Mouse (Mus musculus): ENCODE measurements around the gene Galnt2.

The Galnt2 gene

DNA sequence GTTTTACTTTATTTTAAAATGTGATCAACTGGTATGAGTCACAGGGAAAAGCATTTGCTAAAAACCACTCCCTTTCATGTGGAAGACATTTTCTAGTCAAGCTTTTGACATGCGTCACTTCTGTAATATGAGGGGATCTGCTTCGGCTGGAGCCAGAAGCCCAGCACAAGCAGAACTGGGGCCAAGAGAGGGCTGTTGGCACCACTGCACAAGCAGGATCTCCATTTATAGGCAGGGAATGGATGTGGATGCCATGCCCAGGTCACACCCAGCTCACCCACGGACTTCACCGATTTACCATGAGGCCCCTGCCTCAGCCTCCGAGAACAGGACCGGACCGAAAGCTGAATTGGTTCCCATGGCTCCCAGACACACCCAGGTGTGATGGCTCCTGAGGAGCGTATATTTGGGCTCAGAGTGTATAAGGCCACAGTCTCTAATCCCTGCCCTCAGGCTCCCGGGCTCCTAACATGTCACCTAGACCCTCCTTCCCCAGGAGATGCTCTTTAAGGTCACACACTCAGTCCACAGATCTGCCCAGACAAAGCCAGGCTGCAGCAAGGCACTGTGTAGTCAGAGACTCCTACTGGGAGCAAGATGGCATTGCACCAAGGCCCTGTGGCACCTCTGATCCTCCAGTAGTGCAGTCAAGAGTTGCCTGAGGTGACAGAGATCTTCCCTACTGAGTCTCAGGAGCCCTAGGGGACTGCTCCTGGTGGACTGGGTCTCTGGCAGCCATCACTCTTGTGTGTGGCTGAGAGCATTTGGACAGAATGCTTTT, 59.9 kb downstream of the Galnt2 start:
- DNase-seq (ENCODE audit: low spot score in 2 of 2) = no peak

DNA sequence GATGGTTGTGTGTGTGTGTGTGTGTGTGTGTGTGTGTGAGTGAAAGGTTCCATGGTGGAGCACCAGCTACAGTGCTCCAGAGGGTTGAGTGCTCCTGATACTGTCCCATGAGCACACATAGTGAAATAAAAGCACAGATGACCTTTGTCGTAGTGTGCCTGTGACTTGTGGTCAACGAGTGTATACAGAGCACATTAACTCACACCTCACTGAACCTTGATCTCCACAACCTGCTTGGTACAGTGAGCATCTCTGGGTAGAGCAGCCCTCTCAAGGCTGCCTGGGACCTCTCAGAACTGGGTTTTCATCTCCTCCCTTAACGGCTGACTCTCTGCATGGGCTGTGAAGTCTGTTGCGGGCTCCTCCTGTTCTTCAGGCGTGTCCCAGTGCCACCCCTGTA, 60.5 kb downstream of the Galnt2 start:
- DNase-seq (ENCODE audit: low spot score in 2 of 2) = no peak

DNA sequence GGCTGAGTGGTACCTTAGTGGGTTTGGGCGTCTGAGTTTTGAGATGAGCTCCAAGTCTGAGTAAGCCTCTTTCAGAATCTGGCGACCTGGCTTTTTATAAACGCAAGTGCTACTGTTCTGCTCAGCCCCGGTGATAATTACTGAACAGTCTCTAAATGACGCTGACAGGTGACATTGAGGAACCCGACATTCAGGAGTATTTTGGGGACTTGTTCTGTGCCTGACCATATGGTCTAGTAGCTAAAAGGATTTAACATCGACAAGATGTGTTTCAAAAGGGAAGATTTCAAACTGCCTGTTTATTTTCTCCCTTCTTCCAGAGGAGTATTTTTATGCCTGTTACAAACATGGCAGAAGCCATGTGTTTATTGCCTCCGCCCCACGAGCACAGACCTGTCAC, 61.8 kb downstream of the Galnt2 start:
- no peak for DNase-seq (ENCODE audit: low spot score in 2 of 2)

DNA sequence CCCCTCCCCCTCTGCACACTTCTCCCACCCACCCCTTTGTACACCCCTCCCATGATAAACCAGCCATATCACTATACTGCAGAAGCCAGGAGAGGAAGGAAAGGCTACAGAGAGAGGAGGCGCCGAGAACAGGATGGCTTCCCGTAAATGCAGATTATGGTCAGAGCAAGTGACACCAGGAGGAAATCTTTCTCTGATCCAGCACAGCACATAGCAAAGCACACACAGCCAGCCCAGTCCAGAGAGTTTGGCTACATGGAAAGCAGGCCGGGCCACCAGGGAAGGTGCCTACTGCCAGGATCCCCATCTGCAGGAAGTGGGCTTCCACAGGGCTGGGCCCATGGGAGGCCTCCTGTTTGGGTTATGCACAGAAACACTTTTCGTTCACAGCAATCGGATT, 63.2 kb downstream of the Galnt2 start:
- DNase-seq (ENCODE audit: low spot score in 2 of 2) = no peak

DNA sequence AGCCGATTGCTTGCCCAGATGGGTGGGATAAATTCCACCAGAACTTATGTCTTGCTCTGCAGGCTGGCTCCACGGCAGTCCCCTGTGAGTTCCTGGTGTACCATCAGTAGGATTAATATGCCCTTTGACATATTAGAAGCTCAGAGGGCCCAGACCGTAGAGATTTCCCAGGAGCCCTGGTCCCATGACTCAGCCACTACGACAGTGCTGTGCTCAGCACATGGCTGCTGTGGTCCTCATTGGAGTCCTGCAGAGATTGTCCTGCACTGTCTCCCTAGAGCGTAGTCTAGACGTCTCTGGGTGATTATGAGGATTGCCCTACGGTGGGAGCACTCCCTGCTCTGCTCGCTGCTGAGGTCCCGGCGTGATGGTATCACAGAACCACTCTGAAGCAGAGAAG, 63.7 kb downstream of the Galnt2 start:
- DNase-seq (ENCODE audit: low spot score in 2 of 2) = no peak

DNA sequence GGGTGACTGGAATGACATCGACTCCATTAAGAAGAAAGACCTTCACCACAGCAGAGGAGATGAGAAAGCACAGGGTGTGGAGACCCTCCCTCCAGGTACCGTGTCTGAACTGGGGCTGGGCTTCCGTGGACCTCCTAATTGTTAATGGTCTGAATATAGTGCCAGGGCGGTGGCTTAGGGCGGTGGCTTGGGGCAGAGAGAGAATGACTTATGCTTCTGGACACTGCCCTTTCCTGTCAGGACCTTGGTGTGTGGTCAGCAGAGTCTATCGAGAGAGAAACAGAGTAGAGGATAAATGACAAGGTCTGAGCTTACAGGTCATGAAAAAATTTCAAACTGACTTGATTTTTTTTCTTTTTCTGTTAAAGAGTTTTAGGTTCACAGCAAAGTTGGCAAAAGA, 64.2 kb downstream of the Galnt2 start:
- no peak for DNase-seq (ENCODE audit: low spot score in 2 of 2)

DNA sequence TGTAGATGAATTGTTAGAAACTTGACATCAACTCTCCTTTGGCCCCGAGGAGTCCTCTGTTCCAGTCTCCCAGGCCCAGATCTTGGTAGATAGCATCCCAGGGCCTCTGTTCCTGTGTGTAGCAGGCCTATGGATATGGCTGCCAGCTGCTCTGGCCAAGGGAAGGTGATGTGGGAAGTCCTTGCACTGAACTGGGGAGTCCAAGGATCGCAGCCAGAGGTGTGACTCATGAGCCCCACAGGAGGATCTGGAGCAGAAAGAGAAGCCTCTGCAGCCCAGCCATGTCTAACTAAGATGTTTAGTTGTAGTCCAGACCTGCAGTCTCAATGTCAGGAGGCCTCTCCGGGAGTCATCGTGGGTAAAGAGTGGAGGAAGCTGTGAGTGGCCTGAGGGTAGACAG, 70.3 kb downstream of the Galnt2 start:
- DNase-seq (ENCODE audit: low spot score in 2 of 2) = no peak

DNA sequence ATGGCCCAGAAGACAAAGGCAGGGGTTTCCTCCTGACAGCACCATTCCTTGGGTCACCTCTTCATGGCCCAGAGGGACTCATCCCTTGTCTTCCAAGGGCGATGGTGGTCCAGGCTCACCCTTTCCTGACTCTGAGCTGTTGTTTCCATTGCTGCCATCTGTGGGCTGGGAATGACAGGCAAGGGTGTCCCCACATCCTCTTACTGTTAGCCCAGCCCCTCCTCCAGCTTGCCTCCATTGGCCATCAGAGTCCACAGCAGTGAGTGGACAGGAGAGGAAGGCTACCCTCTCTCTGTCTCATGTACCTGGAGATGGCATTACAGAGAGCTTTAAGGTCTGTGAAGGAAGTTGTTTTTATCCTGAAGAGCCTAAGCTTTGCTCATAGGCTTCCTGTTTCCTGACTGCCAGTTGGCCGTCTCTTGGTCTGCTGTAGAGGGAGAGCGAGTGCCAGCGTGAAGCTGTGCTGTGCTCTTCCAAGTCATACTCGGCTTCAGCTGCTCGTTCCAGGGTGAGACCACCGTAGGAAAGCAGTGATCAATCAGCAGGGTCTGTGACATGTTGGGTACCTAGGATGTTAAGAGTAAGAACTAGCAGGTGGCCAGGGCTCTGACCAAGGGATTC, 70.9 kb downstream of the Galnt2 start:
- DNase-seq (ENCODE audit: low spot score in 2 of 2) = no peak

DNA sequence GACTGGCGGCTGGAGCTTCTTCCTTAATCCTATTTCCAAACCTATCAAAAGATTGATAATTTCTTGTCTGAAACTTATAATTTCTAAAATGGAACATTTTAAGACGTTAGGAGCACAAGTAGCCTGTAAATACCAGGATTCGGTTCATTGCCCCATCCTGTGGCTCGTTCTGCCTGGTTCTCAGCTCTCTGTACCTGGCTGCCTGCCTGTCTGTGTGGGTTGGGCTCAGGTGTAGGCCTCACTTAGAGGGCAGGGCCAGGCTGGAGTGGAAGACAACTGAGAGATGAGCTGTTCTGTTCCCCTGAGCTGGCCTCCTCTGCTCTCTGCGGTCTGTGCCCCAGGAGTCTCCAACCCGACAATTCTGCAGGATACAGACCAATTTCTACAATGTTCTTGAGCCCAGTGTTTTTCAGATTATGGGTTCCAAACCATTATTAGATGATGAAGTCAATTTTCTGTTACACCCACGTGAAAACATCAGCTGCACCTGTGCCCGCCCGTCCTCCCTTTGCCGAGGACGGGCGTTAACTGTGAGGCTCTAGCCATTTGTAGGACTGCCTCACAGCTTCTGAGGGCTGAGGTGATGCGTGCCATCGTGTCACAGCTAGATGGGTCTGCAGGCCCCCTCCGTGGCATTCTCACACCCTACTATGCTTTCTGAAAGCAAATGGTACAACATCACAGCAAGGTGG, 72.2 kb downstream of the Galnt2 start:
- no peak for DNase-seq (ENCODE audit: low spot score in 2 of 2)

DNA sequence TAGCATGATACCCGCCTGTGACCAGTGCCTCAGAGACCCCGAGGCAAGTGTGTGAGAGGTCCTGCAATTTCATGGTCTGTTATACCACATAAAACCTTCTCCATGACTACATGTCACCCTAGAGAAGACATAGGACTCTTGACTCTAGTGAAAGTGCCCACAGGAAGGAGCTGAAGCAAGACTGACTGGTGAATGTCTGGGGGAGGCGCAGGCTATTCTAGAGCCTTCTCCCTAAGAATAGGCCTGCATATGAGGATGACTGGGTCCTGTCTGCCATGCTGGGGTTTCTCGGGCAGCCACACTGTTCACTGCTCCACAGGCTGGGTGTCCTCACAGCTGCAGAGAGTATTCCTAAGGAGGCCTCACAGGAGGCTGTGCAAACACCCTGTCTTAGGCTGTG, 73.0 kb downstream of the Galnt2 start:
- DNase-seq (ENCODE audit: low spot score in 2 of 2) = no peak

DNA sequence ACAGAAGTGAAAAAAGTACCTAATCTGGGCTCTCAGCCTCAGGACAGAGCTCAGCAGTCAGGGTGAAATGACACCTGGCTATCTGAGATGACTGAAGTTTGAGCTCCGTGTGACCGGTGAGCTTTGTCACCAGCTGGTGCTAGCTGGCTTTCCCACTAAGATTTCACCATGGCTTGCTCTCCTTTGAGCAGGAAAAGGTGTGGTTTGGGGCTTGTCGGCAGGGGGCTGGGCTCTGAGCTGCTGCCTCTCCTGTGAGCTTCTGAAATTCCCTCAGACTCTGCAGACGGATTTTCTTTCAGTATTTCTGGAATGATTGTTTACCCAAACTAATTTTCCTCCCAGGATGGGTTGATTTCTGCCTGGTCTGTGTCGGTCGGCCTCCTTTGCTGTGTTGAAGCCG, 75.4 kb downstream of the Galnt2 start:
- DNase-seq (ENCODE audit: low spot score in 2 of 2) = no peak

DNA sequence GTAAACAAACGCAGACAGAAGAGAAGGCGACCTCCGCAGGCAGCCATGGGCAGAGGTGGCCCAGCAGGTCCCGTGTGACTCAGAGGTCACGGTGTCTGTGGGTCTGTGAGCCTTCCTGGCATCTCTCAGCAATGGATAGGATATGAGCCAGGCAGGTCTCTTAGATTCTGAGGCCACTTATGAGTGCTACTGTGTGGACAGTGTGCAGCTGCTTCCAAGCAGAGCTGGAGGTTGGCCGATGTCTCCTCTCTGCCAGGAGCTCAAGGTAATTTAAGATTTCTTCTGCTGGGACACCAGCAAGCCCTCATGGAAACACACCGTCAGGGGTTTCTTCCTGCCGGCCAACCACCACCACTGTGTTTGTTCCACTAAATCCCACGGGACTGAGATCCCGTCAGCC, 76.5 kb downstream of the Galnt2 start:
- no peak for DNase-seq (ENCODE audit: low spot score in 2 of 2)

DNA sequence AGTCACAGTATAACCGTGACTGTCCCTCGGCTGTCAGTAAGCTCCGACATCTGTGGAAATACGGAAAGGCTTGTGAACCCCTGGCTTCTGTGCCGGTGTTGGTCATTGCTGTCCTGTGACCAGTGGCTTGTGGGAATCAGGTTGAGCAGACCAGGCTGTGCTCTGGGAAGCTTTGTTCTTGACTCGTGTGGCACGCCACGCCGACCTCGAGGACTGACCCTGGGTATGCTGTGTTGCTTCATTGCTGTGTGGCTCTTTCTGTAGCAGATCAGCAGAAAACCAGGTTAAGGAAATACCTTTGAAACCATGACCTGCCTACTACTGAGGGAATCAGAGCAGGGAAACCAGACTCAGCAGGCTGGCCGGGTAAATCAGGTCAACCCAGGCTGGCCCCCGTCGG, 79.3 kb downstream of the Galnt2 start:
- no peak for DNase-seq (ENCODE audit: low spot score in 2 of 2)

DNA sequence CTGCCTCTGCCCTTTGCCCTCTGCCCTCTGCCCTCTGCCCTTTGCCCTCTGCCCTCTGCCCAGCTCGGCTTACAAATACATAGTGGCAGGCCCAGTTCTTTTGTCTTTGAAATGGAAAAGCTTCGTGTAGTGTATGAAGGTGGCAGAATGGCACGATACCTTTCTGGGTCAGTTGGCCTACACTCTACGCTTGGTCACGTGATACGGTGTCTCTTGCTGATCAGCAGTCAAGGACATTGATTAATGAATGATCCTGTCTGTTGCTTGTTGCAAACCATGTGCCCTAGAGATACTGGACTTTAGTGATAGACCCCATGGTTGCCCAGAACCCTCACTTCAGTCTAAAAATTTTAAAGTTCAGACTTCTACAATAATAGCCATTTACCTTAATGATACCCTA, 79.9 kb downstream of the Galnt2 start:
- no peak for DNase-seq (ENCODE audit: low spot score in 2 of 2)

DNA sequence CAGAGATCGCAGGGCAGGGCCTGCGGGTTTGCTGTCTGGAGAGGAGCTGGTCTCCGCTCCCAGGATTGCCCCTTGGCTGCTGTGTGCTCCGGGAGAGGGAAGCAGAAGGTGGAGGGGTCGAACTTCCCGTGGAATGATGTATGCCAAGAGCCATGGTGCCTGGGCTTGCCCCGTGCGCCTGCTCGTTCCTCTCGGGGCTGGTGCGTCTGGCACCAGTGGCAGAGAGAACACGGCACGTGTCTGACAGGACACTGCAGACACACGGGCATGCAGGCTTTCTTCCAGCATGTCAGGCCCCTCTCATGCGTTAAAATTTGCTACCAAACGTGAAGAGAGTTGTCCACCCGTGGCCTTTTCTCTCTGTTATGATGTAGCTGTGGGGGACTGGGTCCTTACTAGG, 80.5 kb downstream of the Galnt2 start:
- no peak for DNase-seq (ENCODE audit: low spot score in 2 of 2)

DNA sequence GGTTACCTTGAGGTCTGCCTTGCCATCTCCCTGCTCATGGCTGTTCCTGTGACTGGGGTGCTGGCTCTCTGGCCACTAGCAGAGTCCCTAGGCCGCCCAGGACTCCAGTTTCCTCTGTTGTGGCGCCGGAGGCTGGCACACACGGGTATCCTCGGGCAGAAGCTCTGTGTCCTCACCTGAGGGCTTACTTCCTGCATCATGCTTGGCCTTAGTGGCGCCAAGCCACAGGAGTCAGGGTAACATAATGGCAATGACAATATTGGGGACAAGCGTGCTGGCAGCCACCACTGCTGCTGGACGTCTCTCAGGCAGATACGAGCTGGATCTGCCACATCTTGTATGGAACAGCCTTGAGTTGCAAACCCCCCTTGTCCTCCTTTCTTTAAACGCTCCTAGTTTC, 81.0 kb downstream of the Galnt2 start:
- DNase-seq (ENCODE audit: low spot score in 2 of 2) = no peak

DNA sequence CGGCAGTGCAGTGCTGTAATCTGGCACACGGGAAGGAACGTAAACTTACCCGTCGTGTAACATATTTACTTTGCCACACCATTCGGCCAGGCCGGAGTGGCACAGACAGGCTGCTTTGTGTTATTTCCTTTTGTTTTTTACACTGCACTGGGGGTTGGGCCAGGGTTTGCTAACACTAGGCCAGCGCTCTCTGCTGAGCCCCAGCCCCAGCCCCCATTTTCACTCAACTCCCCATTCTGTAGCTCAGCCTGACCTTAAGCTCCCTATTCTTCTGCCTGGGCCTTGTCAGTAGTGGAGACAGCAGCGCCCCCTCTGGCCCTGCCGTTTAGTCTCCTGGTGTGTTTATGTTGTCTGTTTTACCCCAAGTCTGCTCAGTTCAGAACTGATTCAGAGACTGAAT, 83.6 kb downstream of the Galnt2 start:
- DNase-seq (ENCODE audit: low spot score in 2 of 2) = no peak

DNA sequence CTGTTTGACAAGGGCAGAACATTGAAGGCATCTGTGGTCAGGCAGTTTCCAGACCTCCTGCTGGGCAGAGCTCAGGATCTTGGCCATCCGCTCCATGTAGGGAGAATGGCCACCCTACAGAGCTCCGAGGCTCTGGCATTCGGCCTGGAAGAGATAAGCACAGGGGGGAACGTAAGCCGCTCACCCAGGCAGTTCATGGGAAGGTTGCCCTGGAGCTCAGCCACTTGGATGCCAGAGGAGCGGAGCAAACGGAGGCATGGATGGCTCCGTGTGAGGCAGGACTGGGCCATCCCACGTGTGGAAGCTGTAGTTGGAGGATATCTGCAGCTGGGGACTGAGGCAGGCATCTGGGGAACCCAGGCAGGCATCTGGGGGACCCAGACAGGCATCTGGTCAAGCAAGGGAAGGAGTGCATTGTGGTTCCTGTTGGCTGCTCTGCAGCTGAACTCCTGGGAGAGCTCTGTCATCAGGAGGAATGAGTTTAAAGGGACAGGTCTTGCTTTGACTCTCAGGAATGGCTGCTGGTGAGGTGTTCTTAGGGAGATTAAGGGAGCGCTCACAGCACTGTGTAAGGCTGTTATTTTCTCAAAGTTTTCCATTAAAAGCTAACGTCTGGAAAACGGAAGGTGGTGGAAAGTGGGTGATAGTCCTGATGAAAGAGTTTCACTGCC, 85.4 kb downstream of the Galnt2 start:
- no peak for DNase-seq (ENCODE audit: low spot score in 2 of 2)

DNA sequence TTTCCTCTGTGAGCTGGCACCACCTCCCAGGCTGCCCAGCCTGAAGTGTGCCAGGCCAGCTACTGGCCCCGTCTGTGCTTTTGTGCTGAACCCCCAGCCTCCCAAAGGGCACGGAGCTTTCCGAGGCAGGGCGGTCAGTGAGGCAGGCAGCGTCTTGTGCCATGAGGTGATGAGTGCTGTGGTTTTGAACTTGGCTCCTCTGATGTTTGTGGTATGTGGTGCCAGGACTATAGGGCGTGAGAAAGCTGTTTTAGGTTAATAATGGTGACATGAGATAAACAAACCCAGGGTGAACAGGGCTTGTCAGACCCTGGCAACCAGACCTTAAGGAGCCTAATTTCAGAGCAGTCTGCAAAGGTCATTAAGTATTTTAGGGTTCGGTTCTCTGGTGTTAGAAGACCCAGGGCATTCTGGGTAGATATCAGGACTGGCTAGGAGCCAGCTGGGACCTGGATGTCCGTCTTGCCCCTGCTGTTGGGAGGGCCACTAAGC, 86.0 kb downstream of the Galnt2 start:
- no peak for DNase-seq (ENCODE audit: low spot score in 2 of 2)

DNA sequence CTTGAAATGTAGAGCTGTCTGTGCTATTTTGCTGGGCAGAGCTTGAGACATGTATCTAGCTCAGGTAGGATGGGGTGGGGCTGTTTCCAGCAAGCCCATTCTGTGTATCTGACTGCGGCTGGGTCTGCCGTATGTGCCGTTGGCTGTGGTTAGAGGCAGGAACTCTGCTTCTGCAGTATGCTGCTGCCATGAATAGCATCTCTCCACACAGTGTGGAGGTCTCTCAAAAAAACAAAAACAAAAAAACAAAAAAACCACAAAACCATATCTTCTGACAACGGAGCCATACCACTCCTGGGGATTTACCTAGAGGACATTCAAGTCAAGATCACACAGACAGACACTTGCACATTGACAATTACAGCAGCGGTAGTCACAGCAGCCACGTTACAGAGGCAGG, 86.6 kb downstream of the Galnt2 start:
- DNase-seq (ENCODE audit: low spot score in 2 of 2) = no peak

DNA sequence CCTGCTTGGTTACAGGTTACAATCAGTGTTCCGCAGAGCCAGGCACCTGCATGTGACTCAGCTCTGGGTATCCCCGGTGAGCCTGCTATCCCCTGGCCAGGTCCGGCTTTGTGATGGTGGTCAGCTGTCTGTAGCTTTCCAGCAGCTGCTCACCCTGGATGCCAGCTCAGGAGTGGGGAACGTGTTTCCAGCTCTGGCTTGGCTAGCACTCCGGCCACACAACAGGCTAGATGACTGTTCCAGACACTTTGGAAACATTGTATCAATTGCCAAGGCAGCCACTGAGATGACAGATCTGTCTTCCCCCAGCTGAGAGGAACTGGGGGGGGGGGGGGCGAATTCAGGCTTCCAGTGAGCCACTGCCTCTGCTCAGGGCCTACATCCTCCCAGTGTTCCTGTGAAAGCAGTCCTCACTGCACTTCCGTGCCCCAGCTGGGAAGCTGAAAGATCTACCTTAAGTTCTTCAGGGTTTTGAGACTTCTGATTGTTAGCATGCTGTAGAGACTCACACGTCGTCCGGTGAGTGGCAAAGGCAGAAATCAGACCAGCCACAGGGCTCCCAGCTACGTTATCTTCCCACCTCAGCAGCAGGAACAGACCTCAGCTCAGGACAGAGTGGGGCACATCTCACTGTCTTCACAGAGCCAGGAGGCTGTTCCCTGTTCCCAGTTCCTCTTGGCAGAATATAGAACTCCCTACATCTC, 87.6 kb downstream of the Galnt2 start:
- DNase-seq (ENCODE audit: low spot score in 2 of 2) = no peak

DNA sequence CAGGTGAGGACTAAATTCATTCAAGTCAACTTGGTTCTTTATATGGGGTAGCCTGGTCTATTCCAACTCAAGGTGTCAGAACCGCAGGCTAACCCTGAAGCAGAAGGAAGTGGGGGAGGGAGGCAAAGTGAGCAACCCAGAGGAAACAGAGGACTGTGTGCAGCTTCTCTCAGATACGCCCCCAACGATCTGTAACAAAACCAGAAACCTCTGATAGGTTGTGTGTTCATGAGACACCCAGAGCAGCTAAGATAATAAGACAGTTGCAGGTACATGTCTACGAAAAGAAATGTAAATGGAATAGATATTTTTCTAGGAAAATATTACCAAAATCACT, 88.1 kb downstream of the Galnt2 start:
- no peak for DNase-seq (ENCODE audit: low spot score in 2 of 2)

Data from right cerebral cortex, postnatal 36 days (tissue).